Mouse (Mus musculus) spleen, adult 2 months (tissue): Measurements from ENCODE around the gene Ethe1. TPM values are rescaled to one million over a fixed set of nuclear protein-coding genes. Genes with fewer than 3 reads are reported as not detected.
"Not testable (repeated sequence)": the region's sequence is repeated elsewhere in the genome, so short reads cannot be mapped to it uniquely, and the experiment has no call there.

Experiments used
- DNase-seq, 2 experiments: peaks; one replicate each; pipeline versions ENCODE4 v3.0.0 to v3.0.0-alpha.2; 2012 to 2021; ENCODE audit warnings: low spot score in 2 of 2, low read depth in 1 of 2
- H3K27ac ChIP-seq: fragments of 200-500 bp; 2 replicates; pipeline ENCODE4 v1.5.1; 2012; ENCODE audit warnings: low read length, inconsistent platforms; ENCODE audit not compliant: insufficient read depth
- H3K27me3 ChIP-seq: fragments of 200-500 bp; 2 replicates; pipeline ENCODE4 v1.6.1; 2012; ENCODE audit warnings: mild to moderate bottlenecking, moderate library complexity, low read length, inconsistent platforms; ENCODE audit not compliant: control insufficient read depth, insufficient read depth
- H3K36me3 ChIP-seq: fragments of 200-500 bp; 2 replicates; pipeline ENCODE4 v1.6.1; 2012; ENCODE audit warnings: mild to moderate bottlenecking, low read length, inconsistent platforms; ENCODE audit not compliant: control insufficient read depth, insufficient read depth
- H3K4me1 ChIP-seq: fragments of 200-500 bp; 2 replicates; pipeline ENCODE4 v1.6.1; 2011; ENCODE audit warnings: inconsistent platforms; ENCODE audit not compliant: control insufficient read depth, insufficient read depth, insufficient read length
- H3K4me3 ChIP-seq: fragments of 200-500 bp; 2 replicates; pipeline ENCODE4 v1.5.1; 2011; ENCODE audit warnings: mild to moderate bottlenecking, inconsistent platforms; ENCODE audit not compliant: insufficient read depth, insufficient read length; ENCODE audit errors: extremely low read depth
- CTCF ChIP-seq: fragments of 200-500 bp; IDR thresholded peaks from 2 replicates; pipeline ENCODE4 v1.5.1; 2011; ENCODE audit warnings: mild to moderate bottlenecking, inconsistent platforms; ENCODE audit not compliant: insufficient read depth, insufficient read length, insufficient replicate concordance; ENCODE audit errors: extremely low read depth
- POLR2A ChIP-seq: fragments of 200-500 bp; IDR thresholded peaks from 2 replicates; pipeline ENCODE4 v1.6.1; 2011; ENCODE audit warnings: low read depth, low read length, inconsistent platforms
- WGBS: fragments of 180-500 bp; shearing (Covaris S2); methylation state at CpG from one replicate; pipeline ENCODE4 v1.1.7; 2018; 5-methylcytosine and 5-hydroxymethylcytosine counted together
- polyA plus RNA-seq: library from polyadenylated mRNA; depleted of rRNA; stranded (reverse); fragments of >200 nt; gene quantifications from 2 replicates; pipeline ENCODE4 v1.2.3, GENCODE M21; 2012

Gene Ethe1
- polyA plus RNA-seq, 1 experiment = 27.3 TPM

DNA sequence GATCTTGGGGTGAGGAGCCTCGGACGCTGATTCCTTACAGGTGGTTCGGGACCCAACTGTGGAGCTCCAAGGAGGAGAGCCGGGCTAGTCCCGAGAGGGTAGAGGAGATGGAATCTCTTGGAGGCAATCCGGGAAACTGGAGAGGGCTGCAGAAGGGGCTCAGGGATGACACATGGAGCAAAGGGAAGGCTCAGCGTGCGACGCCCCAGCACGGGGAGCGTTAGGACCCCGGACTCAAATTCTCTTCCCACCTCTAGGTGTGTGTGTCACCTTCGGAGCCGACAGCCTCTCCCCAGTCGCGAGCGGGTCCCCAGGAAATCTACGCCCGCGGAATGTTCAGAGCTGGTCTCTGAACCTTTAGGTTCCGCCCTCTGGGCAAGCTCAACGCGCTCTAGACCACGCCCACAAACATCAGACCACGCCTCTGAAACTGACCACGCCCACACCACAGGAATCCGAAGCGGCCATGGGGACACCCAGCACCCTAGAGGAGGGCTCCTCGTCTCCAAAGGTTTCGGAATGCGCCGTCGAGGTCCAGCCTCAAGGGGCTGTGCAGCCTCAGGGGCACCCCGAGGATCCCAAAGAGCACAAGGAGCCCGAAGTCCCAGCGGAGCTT is 23.6 kb downstream of the Ethe1 start:
- Histone ChIP-seq H3K4me3 (peak overlapping the region; percentile 91), H3K27me3 (no peaks in the 10 kb centered on the region), H3K36me3 (no peaks in the 10 kb centered on the region; the same call in 1 of the 2 replicates), H3K4me1 (peaks cover 15% of the 10 kb centered on the region), H3K27ac (peak overlapping the region; percentile 81)
- peak; percentile 80 to 95 for DNase-seq
- under 1% methylated on average over 36 of the region's 36 CpGs for WGBS
- TF ChIP-seq CTCF (no peak), POLR2A (peak; percentile 38)

GRCm38 (mm10) chr7:24611709-24612108 is 24.4 kb downstream of the Ethe1 start:
- 8% methylated on average over 7 of the region's 7 CpGs for WGBS
- TF ChIP-seq POLR2A (no peak), CTCF (no peak)
- H3K36me3 ChIP-seq = no peaks in the 10 kb centered on the region; the same call in 1 of the 2 replicates

DNA sequence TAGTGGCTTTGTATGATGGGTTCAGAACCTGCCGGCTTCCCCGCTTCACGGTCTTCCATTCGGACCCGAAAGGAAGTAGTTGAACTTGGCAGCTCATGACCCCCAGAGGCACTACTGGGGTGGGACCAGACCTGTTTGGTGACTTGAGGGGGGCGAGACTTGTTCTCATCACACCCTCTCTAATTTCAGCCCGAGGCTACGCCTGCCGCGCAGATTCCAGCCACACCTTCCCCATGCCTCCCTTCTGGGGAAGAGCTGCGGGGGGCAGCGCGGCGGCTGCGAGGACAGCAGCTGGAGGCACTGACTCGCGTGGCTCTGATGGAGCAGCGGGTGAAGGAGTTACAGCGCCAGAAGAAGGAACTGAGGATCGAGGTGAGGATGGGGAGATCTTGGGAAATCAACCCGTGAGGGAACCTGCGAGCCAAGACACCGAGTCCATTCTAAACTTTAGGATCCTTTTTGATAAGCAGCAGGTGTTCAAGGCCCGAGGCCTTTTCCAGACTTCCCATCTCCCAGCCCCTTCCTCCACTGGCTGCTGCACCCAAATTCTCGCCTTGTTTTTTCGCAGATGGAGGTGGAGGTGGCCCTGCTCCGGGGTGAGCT is 25.1 kb downstream of the Ethe1 start:
- 35% methylated on average over 27 of the region's 27 CpGs for WGBS

More at GRCm38 (mm10) chr7:24611709-24612108, 24.4 kb downstream of the Ethe1 start:
- Histone ChIP-seq H3K4me1 (peaks cover 15% of the 10 kb centered on the region), H3K27me3 (no peaks in the 10 kb centered on the region), H3K4me3 (peak overlapping the region; percentile 91), H3K27ac (no peak overlapping the region)
- no peak for DNase-seq

GRCm38 (mm10) chr7:24614816-24615215 is 27.5 kb downstream of the Ethe1 start:
- Histone ChIP-seq H3K27ac (no peak overlapping the region), H3K4me3 (no peak overlapping the region), H3K27me3 (no peaks in the 10 kb centered on the region), H3K36me3 (peaks cover 6% of the 10 kb centered on the region), H3K4me1 (peaks cover 27% of the 10 kb centered on the region)
- DNase-seq = no peak
- TF ChIP-seq CTCF = no peak
- TF ChIP-seq POLR2A = no peak
- WGBS = 75% methylated on average over 13 of the region's 13 CpGs

More for the DNA sequence above, 25.1 kb downstream of the Ethe1 start:
- peaks cover 15% of the 10 kb centered on the region for H3K4me1 ChIP-seq
- H3K4me3 ChIP-seq = peak overlapping the region; percentile 17; the same call in 1 of the 2 replicates
- H3K27me3 ChIP-seq = no peaks in the 10 kb centered on the region
- no peak for DNase-seq
- TF ChIP-seq CTCF = no peak
- TF ChIP-seq POLR2A = no peak
- H3K36me3 ChIP-seq = peaks cover 2% of the 10 kb centered on the region
- H3K27ac ChIP-seq = no peak overlapping the region

GRCm38 (mm10) chr7:24617763-24618162 is 30.4 kb downstream of the Ethe1 start:
- DNase-seq = no peak
- Histone ChIP-seq H3K4me1 (peaks cover 15% of the 10 kb centered on the region), H3K36me3 (peaks cover 19% of the 10 kb centered on the region), H3K27me3 (no peaks in the 10 kb centered on the region), H3K27ac (peak overlapping the region; percentile 41; the same call in 1 of the 2 replicates), H3K4me3 (no peak overlapping the region)
- TF ChIP-seq POLR2A (no peak), CTCF (no peak)
- WGBS = 14% methylated on average over 8 of the region's 8 CpGs

DNA sequence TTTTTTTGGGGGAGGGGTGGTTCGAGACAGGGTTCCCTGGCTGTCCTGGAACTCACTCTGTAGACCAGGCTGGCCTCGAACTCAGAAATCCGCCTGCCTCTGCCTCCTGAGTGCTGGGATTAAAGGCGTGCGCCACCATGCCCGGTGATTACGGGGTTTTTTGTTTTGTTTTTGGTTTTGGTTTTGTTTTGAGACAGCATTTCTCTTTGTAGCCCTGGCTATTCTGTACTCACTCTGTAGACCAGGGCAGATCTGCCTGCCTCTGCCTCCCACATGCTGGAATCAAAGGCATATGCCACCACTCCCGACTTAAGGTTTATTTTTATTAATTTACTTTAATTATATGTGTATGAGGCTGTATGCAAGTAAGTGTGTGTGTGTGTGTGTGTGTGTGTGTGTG is 31.0 kb downstream of the Ethe1 start:
- not testable (repeated sequence) for H3K27ac ChIP-seq, H3K27me3 ChIP-seq, H3K4me3 ChIP-seq, DNase-seq
- H3K36me3 ChIP-seq = peaks cover 21% of the 10 kb centered on the region
- H3K4me1 ChIP-seq = peaks cover 14% of the 10 kb centered on the region; the same call in 1 of the 2 replicates
- 81% methylated on average over 8 of the region's 8 CpGs for WGBS

DNA sequence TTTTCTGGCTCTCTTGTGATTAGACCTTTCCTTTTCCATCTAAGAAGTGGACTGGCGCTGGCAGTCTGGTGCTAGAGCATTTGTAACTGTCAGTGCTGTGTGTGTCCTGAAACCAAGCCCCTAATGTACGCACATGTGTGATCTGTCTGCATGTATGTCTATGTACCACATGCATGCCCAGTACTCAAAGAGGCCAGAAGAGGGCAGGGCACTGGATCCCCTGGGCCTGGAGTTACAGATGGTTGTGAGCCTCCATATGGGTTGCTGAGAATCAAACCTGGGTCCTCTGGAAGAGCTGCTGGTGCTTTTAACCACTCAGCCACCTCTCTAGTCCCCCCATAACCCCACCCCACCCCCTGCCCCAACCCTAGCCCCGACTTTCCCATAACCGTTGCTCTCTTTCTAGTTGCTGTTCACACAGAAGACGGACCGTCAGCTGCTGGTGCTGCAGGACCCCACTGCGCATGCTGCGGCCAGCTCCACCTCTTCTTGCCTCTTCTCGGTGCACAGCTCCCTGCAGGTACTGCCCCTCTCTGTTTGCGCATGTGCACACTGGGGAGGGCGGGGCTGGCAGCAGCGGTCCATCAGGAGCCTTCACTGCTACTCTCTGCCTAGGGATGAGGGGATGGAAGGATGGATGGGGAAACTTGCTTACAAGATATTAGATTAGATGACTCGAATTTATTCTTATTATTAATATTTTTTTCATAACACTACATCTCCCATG is 32.5 kb downstream of the Ethe1 start:
- no peak for DNase-seq
- no peak overlapping the region for H3K27ac ChIP-seq
- no peaks in the 10 kb centered on the region for H3K27me3 ChIP-seq
- H3K4me3 ChIP-seq = no peak overlapping the region
- peaks cover 14% of the 10 kb centered on the region; the same call in 1 of the 2 replicates for H3K4me1 ChIP-seq
- peaks cover 33% of the 10 kb centered on the region for H3K36me3 ChIP-seq
- TF ChIP-seq POLR2A (no peak), CTCF (no peak)
- WGBS = 92% methylated on average over 13 of the region's 13 CpGs
